ENCODE assay signal across 28 mouse cellular contexts in the genomic region with DNA sequence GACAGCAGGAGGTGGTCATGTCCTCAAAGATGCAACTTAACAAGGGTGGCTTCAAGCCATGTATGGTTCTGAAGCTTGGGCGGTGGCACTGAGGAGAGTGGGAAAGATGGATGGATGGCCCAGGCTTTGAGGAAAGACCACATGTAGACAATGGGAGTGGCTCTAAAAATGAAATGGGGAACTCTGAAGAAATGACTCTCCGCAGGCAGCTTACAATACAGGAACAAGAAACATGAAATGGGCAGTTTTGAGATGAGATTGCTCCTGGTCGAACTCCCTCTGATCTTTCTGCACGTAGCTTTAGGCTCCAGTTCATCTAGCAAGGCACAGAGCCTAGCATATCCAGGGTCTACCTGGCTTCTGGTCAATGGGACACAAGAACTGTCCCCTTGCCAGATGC. TPM values are rescaled to one million over a fixed set of nuclear protein-coding genes. Genes with fewer than 3 reads are reported as not detected.
DNase-seq lines count a peak whose midpoint lies in the region; ATAC-seq and TF ChIP-seq lines count a peak whose summit lies in the region.
"Had no signal": no experiment of that assay in that cellular context is flagged by ENCODE, and none has a peak within 500 bp of the region (broad histone marks: within the 10 kb centered on the region; RNA-seq: fewer than 3 reads in every experiment).

No protein-coding gene starts in this region.

- no peaks in the 10 kb centered on the region for H3K9me3 ChIP-seq in stomach, embryonic 16.5 days (replicated peaks; ENCODE audit: control insufficient read depth, low read length)
- H3K9me3 ChIP-seq in stomach, postnatal 0 days (ENCODE audit: control insufficient read depth, low read length) = no peaks in the 10 kb centered on the region
- H3K9me3 ChIP-seq in neural tube, embryonic 15.5 days (replicated peaks) = no peaks in the 10 kb centered on the region
- H3K9me3 ChIP-seq: embryonic facial prominence, embryonic 10.5 days; embryonic facial prominence, embryonic 12.5 days; forebrain, embryonic 13.5 days; forebrain, embryonic 15.5 days; G1E had no signal

- no peak overlapping the region for H3K27ac ChIP-seq in stomach, embryonic 16.5 days (ENCODE audit: low read length)
- H3K27ac ChIP-seq in stomach, postnatal 0 days (replicated peaks) = no peak overlapping the region
- H3K27ac ChIP-seq in neural tube, embryonic 15.5 days (replicated peaks) = no peak overlapping the region
- H3K27ac ChIP-seq: embryonic facial prominence, embryonic 10.5 days; embryonic facial prominence, embryonic 12.5 days; forebrain, embryonic 13.5 days; forebrain, embryonic 15.5 days had no signal

- 0 out of 2 replicates have a peak overlapping the region, but pooled peaks have one; percentile 7 for H3K9ac ChIP-seq in stomach, embryonic 16.5 days (ENCODE audit: low read length)
- H3K9ac ChIP-seq in stomach, postnatal 0 days (ENCODE audit: low read length) = no peak overlapping the region
- H3K9ac ChIP-seq in neural tube, embryonic 15.5 days (replicated peaks) = no peak overlapping the region
- H3K9ac ChIP-seq: embryonic facial prominence, embryonic 12.5 days; forebrain, embryonic 13.5 days; forebrain, embryonic 15.5 days; forebrain, postnatal 0 days had no signal

- no peak for TF ChIP-seq CTCF in stomach, postnatal 0 days (IDR thresholded peaks at IDR 0.05; ENCODE audit: low read depth)

- DNase-seq in stomach, postnatal 0 days (ENCODE audit: low spot score) = no peak
- no peak for DNase-seq in embryo, embryonic 11 days
- DNase-seq: adrenal gland, adult 8-10 months; adrenal gland, postnatal 25 days; B cell, adult 2 months; cerebellum, adult 11-12 months; cerebellum, adult 2 months; cerebellum, adult 9-10 months; cerebellum, postnatal 10 days; cerebellum, postnatal 25 days; forebrain, postnatal 0 days had no signal

- peaks cover 4% of the 10 kb centered on the region; the same call in 1 of the 2 replicates for H3K4me1 ChIP-seq in stomach, embryonic 16.5 days (ENCODE audit: control insufficient read depth, insufficient read depth, low read length)
- H3K4me1 ChIP-seq in stomach, postnatal 0 days (replicated peaks; ENCODE audit: control insufficient read depth, insufficient read depth) = no peaks in the 10 kb centered on the region
- no peaks in the 10 kb centered on the region for H3K4me1 ChIP-seq in neural tube, embryonic 15.5 days
- H3K4me1 ChIP-seq: embryonic facial prominence, embryonic 10.5 days; embryonic facial prominence, embryonic 12.5 days; forebrain, embryonic 13.5 days; forebrain, embryonic 15.5 days had no signal

- no peak overlapping the region for H3K4me2 ChIP-seq in stomach, embryonic 16.5 days (ENCODE audit: low read depth, low read length)
- H3K4me2 ChIP-seq in stomach, postnatal 0 days (replicated peaks; ENCODE audit: low read depth) = no peak overlapping the region
- H3K4me2 ChIP-seq in neural tube, embryonic 15.5 days = no peak overlapping the region
- H3K4me2 ChIP-seq: embryonic facial prominence, embryonic 12.5 days; forebrain, embryonic 13.5 days; forebrain, embryonic 15.5 days had no signal

- no peaks in the 10 kb centered on the region for H3K36me3 ChIP-seq in stomach, embryonic 16.5 days (ENCODE audit: control insufficient read depth, insufficient read depth, low read length)
- H3K36me3 ChIP-seq in stomach, postnatal 0 days (ENCODE audit: control insufficient read depth, insufficient read depth, low read length) = peaks cover 9% of the 10 kb centered on the region; the same call in 1 of the 2 replicates
- peaks cover 16% of the 10 kb centered on the region for H3K36me3 ChIP-seq in neural tube, embryonic 15.5 days
- H3K36me3 ChIP-seq: embryonic facial prominence, embryonic 10.5 days; embryonic facial prominence, embryonic 12.5 days had no signal

- WGBS in stomach, embryonic 16.5 days = 77% methylated on average over 4 of the region's 4 CpGs
- 71% methylated on average over 4 of the region's 4 CpGs for WGBS in stomach, postnatal 0 days
- 95% methylated on average over 4 of the region's 4 CpGs for WGBS in neural tube, embryonic 15.5 days

- TF ChIP-seq EP300 in stomach, postnatal 0 days (optimal IDR thresholded peaks at IDR 0.05) = no peak

- no peak for ATAC-seq in stomach, embryonic 16.5 days (ENCODE audit: insufficient read depth, low FRiP score)
- ATAC-seq in stomach, postnatal 0 days (ENCODE audit: low FRiP score, low TSS enrichment) = no peak
- peak; percentile 48 for ATAC-seq in granulocyte monocyte progenitor cell, adult 5-6 weeks (replicated peaks; ENCODE audit: poor library complexity, severe bottlenecking)
- ATAC-seq in megakaryocyte progenitor cell, adult 5-6 weeks (replicated peaks; ENCODE audit: poor library complexity) = peak; percentile 51
- no peak for ATAC-seq in frontal cortex, adult (ENCODE audit: low TSS enrichment)
- no peak for ATAC-seq in neural tube, embryonic 15.5 days (ENCODE audit: low FRiP score)
- ATAC-seq: activated CD4-positive, CD25-positive, alpha-beta regulatory T cell, adult 4 months; CD4-positive, CD25-positive, alpha-beta regulatory T cell, adult 4 months; forebrain, embryonic 13.5 days; forebrain, embryonic 15.5 days; forebrain, postnatal 0 days; Patski had no signal

- no peaks in the 10 kb centered on the region for H3K27me3 ChIP-seq in stomach, embryonic 16.5 days (ENCODE audit: control insufficient read depth, insufficient read depth, low read length)
- no peaks in the 10 kb centered on the region for H3K27me3 ChIP-seq in stomach, postnatal 0 days (ENCODE audit: control insufficient read depth, insufficient read depth, low read length)
- H3K27me3 ChIP-seq in neural tube, embryonic 15.5 days (replicated peaks) = no peaks in the 10 kb centered on the region
- H3K27me3 ChIP-seq: CH12.LX; embryonic facial prominence, embryonic 12.5 days; forebrain, embryonic 13.5 days; forebrain, embryonic 15.5 days had no signal

- no peak overlapping the region for H3K4me3 ChIP-seq in stomach, embryonic 16.5 days (replicated peaks; ENCODE audit: low read length)
- no peak overlapping the region for H3K4me3 ChIP-seq in stomach, postnatal 0 days (ENCODE audit: low read depth, low read length)
- H3K4me3 ChIP-seq in neural tube, embryonic 15.5 days (replicated peaks) = no peak overlapping the region
- H3K4me3 ChIP-seq: embryonic facial prominence, embryonic 10.5 days; embryonic facial prominence, embryonic 12.5 days; forebrain, embryonic 13.5 days; forebrain, embryonic 15.5 days had no signal

RNA-seq across cellular contexts. Expression of a gene that starts 20.9 kb away (rescaled TPM):
- 42.1 and 43.2 TPM in 2 replicates for polyA plus RNA-seq in stomach, embryonic 16.5 days (2015; fragmentation: Nextera tagmentation; extraction: Ambion mirVana)
- 30.0 and 30.1 TPM in 2 replicates for polyA plus RNA-seq in stomach, postnatal 0 days (2015; fragmentation: Nextera tagmentation; extraction: Ambion mirVana)
- 27.2 and 31.8 TPM in 2 replicates for total RNA-seq in granulocyte monocyte progenitor cell, adult 5-6 weeks (2014; fragmentation: Nextera tagmentation)
- total RNA-seq in granulocyte monocyte progenitor cell, adult 5-6 weeks (2017) = 79.5 and 89.3 TPM in 2 replicates
- total RNA-seq in megakaryocyte progenitor cell, adult 5-6 weeks (2015) = 33.7 and 36.6 TPM in 2 replicates
- total RNA-seq in megakaryocyte progenitor cell, adult 5-6 weeks (2017) = 71.2 and 73.6 TPM in 2 replicates
- polyA plus RNA-seq in neural tube, embryonic 15.5 days (2015; fragmentation: Nextera tagmentation; extraction: Ambion mirVana) = 45.4 and 46.1 TPM in 2 replicates

RNA-seq across cellular contexts. Expression of a gene that starts 39.0 kb away (rescaled TPM):
- polyA plus RNA-seq in stomach, embryonic 16.5 days (2015; fragmentation: Nextera tagmentation; extraction: Ambion mirVana) = 42.0 and 56.4 TPM in 2 replicates
- 28.2 and 35.7 TPM in 2 replicates for polyA plus RNA-seq in stomach, postnatal 0 days (2015; fragmentation: Nextera tagmentation; extraction: Ambion mirVana)
- total RNA-seq in granulocyte monocyte progenitor cell, adult 5-6 weeks (2014; fragmentation: Nextera tagmentation) = 13.1 and 14.5 TPM in 2 replicates
- total RNA-seq in granulocyte monocyte progenitor cell, adult 5-6 weeks (2017) = 8.1 and 12.2 TPM in 2 replicates
- total RNA-seq in megakaryocyte progenitor cell, adult 5-6 weeks (2015) = 9.7 and 18.1 TPM in 2 replicates
- total RNA-seq in megakaryocyte progenitor cell, adult 5-6 weeks (2017) = 15.4 and 20.7 TPM in 2 replicates
- 12.3 and 13.7 TPM in 2 replicates for polyA plus RNA-seq in neural tube, embryonic 15.5 days (2015; fragmentation: Nextera tagmentation; extraction: Ambion mirVana)

RNA-seq across cellular contexts. Expression of a gene that starts 59.0 kb away (rescaled TPM):
- polyA plus RNA-seq in stomach, embryonic 16.5 days (2015; fragmentation: Nextera tagmentation; extraction: Ambion mirVana) = 0.63 and 0.94 TPM in 2 replicates
- polyA plus RNA-seq in stomach, postnatal 0 days (2015; fragmentation: Nextera tagmentation; extraction: Ambion mirVana) = 0.23 and 0.29 TPM in 2 replicates
- 336 and 375 TPM in 2 replicates for total RNA-seq in granulocyte monocyte progenitor cell, adult 5-6 weeks (2014; fragmentation: Nextera tagmentation)
- total RNA-seq in granulocyte monocyte progenitor cell, adult 5-6 weeks (2017) = 403 and 441 TPM in 2 replicates
- total RNA-seq in megakaryocyte progenitor cell, adult 5-6 weeks (2015) = 422 and 485 TPM in 2 replicates
- 323 and 389 TPM in 2 replicates for total RNA-seq in megakaryocyte progenitor cell, adult 5-6 weeks (2017)
- polyA plus RNA-seq in neural tube, embryonic 15.5 days (2015; fragmentation: Nextera tagmentation; extraction: Ambion mirVana) = 0.15 and 2.9 TPM in 2 replicates
- total RNA-seq: adrenal gland, postnatal 25 days; forebrain, postnatal 0 days had no signal
- polyA plus RNA-seq: cerebellum, adult 2 months; embryonic facial prominence, embryonic 10.5 days; Patski had no signal

RNA-seq across cellular contexts. Expression of a gene that starts 59.9 kb away (rescaled TPM):
- polyA plus RNA-seq in stomach, embryonic 16.5 days (2015; fragmentation: Nextera tagmentation; extraction: Ambion mirVana) = not detected in 2 replicates
- not detected in 2 replicates for polyA plus RNA-seq in stomach, postnatal 0 days (2015; fragmentation: Nextera tagmentation; extraction: Ambion mirVana)
- total RNA-seq in granulocyte monocyte progenitor cell, adult 5-6 weeks (2014; fragmentation: Nextera tagmentation) = not detected in 2 replicates
- not detected in 2 replicates for total RNA-seq in granulocyte monocyte progenitor cell, adult 5-6 weeks (2017)
- total RNA-seq in megakaryocyte progenitor cell, adult 5-6 weeks (2015) = not detected in 2 replicates
- total RNA-seq in megakaryocyte progenitor cell, adult 5-6 weeks (2017) = not detected in 2 replicates
- 0.04 and 0.05 TPM in 2 replicates for polyA plus RNA-seq in neural tube, embryonic 15.5 days (2015; fragmentation: Nextera tagmentation; extraction: Ambion mirVana)
- total RNA-seq: adrenal gland, adult 18-20 months; adrenal gland, adult 8-10 months; adrenal gland, postnatal 25 days; adrenal gland, postnatal 4 days; CH12.LX; forebrain, postnatal 0 days had no signal
- polyA plus RNA-seq: activated CD4-positive, CD25-positive, alpha-beta regulatory T cell, adult 4 months; CD4-positive, CD25-positive, alpha-beta regulatory T cell, adult 4 months; cerebellum, adult 2 months; embryonic facial prominence, embryonic 12.5 days; embryonic facial prominence, embryonic 14.5 days; forebrain, embryonic 15.5 days; G1E; Patski had no signal

Comparison
In these comparisons a context has a peak if more than half of its experiments do, and no peak if none do; other contexts are left out.
1. ATAC-seq: peak in granulocyte monocyte progenitor cell, adult 5-6 weeks (single experiment) and megakaryocyte progenitor cell, adult 5-6 weeks (single experiment); none in stomach, embryonic 16.5 days (single experiment), stomach, postnatal 0 days (single experiment), frontal cortex, adult (single experiment) and neural tube, embryonic 15.5 days (single experiment).